Mouse (Mus musculus) liver, embryonic 13.5 days (tissue): ENCODE results near the gene Defa21. TPM values are rescaled to one million over a fixed set of nuclear protein-coding genes. Genes with fewer than 3 reads are reported as not detected.
"Not testable (repeated sequence)": the region's sequence is repeated elsewhere in the genome, so short reads cannot be mapped to it uniquely, and the experiment has no call there.

Source experiments
- ATAC-seq: fragments of 200-750 bp; cut with Nextera tagmentation; 2 replicates; pipeline ENCODE4 v1.8.0; 2017; ENCODE audit warnings: low read depth, mild to moderate bottlenecking, moderate number of reproducible peaks, moderate library complexity
- DNase-seq: peaks from one replicate; pipeline ENCODE4 v3.0.0; 2022
- H3K27ac ChIP-seq: fragments of 300-500 bp; sonication (generic); 2 replicates; pipeline ENCODE4 v1.5.1; 2015; ENCODE audit warnings: moderate library complexity, mild to moderate bottlenecking, inconsistent platforms
- H3K27me3 ChIP-seq: fragments of 300-500 bp; sonication (generic); 2 replicates; pipeline ENCODE4 v1.6.1; 2015; ENCODE audit warnings: mild to moderate bottlenecking, inconsistent platforms
- H3K36me3 ChIP-seq: fragments of 300-500 bp; sonication (generic); 2 replicates; pipeline ENCODE4 v1.6.1; 2015; ENCODE audit warnings: mild to moderate bottlenecking, inconsistent platforms
- H3K4me1 ChIP-seq: fragments of 300-500 bp; sonication (generic); replicated peaks from 2 replicates; pipeline ENCODE4 v1.6.1; 2015; ENCODE audit warnings: inconsistent platforms
- H3K4me2 ChIP-seq: fragments of 300-500 bp; sonication (generic); 2 replicates; pipeline ENCODE4 v1.6.1; 2015; ENCODE audit warnings: inconsistent platforms, mild to moderate bottlenecking, moderate library complexity
- H3K4me3 ChIP-seq: fragments of 300-500 bp; sonication (generic); replicated peaks from 2 replicates; pipeline ENCODE4 v1.5.1; 2015; ENCODE audit warnings: mild to moderate bottlenecking, inconsistent platforms
- H3K9ac ChIP-seq: fragments of 300-500 bp; sonication (generic); 2 replicates; pipeline ENCODE4 v1.6.1; 2015; ENCODE audit warnings: mild to moderate bottlenecking, inconsistent platforms
- H3K9me3 ChIP-seq: fragments of 300-500 bp; sonication (generic); replicated peaks from 2 replicates; pipeline ENCODE4 v1.6.1; 2016; ENCODE audit warnings: inconsistent platforms
- WGBS: fragments of 180-500 bp; shearing (Covaris S2); methylation state at CpG from one replicate; pipeline ENCODE4 v1.1.7; 2015; ENCODE audit not compliant: insufficient replicate concordance; 5-methylcytosine and 5-hydroxymethylcytosine counted together
- polyA plus RNA-seq: library from polyadenylated mRNA; unstranded; fragments of >200 nt; fragmentation: Nextera tagmentation; extraction: Ambion mirVana; gene quantifications from 2 replicates; pipeline ENCODE4 v1.2.1, GENCODE M21; 2015

Gene Defa21
- not detected in 2 replicates for polyA plus RNA-seq

DNA sequence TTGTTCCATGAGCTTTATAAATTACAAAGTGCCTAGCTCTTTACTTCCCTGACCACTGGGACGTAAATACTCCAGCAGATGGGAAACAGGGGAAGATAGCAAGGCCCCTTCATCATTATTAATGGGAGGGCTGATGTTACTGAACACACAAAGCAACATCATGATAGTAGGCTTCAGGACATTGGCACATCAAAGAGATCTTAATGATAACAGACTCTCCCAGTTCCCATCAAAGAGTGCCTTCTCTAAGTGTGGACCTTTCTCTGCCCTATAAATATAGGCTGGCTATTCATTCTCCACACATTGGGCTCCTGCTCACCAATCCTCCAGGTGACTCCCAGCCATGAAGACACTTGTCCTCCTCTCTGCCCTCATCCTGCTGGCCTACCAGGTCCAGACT is at the start of gene Defa21:
Gene Defa21 (plus strand): TSS at position 301 of the 400 bp plus-strand sequence.
- not testable (repeated sequence) for H3K27ac ChIP-seq, H3K4me2 ChIP-seq, H3K4me1 ChIP-seq, H3K4me3 ChIP-seq, H3K9ac ChIP-seq, H3K36me3 ChIP-seq, H3K27me3 ChIP-seq, ATAC-seq, DNase-seq, H3K9me3 ChIP-seq
- no CpG with 5 or more reads among the region's 1 CpGs for WGBS

- Histone ChIP-seq H3K4me1 (no peaks in the 10 kb centered on the region), H3K27ac (no peak overlapping the region), H3K9me3 (no peaks in the 10 kb centered on the region), H3K4me2 (no peak overlapping the region), H3K27me3 (no peaks in the 10 kb centered on the region), H3K4me3 (no peak overlapping the region), H3K9ac (no peak overlapping the region), H3K36me3 (no peaks in the 10 kb centered on the region)
- ATAC-seq (no peak), DNase-seq (no peak)
- 38% methylated on average over 1 of the region's 1 CpGs for WGBS
These were observed 45.5 kb upstream of the Defa21 start for GRCm38 (mm10) chr8:20979846-20980245.

- H3K27me3 ChIP-seq, H3K27ac ChIP-seq, H3K9me3 ChIP-seq, H3K4me1 ChIP-seq, DNase-seq, H3K9ac ChIP-seq, H3K4me3 ChIP-seq, H3K36me3 ChIP-seq, ATAC-seq, H3K4me2 ChIP-seq: not testable (repeated sequence)
These were observed 31.3 kb upstream of the Defa21 start for GRCm38 (mm10) chr8:20994042-20994441.

DNA sequence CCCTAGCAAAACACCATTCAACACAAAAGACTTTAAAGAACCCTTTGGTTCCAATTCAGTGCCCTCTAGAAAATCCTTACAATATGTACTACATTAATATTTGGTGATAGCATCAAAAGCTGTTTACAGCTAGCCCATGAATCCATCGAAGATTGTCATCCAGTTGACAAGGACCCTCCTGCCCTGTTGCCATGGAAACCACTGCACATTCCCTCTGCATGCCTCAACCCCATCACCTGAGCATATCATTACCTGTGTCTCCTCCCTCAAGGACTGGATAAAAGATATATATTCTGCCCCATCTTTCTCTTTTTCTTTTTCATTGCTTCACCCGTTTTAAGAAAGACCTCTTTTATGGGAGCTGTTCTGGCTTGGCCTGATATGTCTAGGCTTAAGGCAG is 28.6 kb upstream of the Defa21 start:
- no peaks in the 10 kb centered on the region for H3K36me3 ChIP-seq
- 50% methylated on average over 2 of the region's 2 CpGs for WGBS
- H3K9ac ChIP-seq: no peak overlapping the region
- H3K4me2 ChIP-seq: no peak overlapping the region
- no peaks in the 10 kb centered on the region for H3K9me3 ChIP-seq
- DNase-seq (no peak), ATAC-seq (no peak)
- no peaks in the 10 kb centered on the region for H3K4me1 ChIP-seq
- H3K4me3 ChIP-seq: no peak overlapping the region
- no peak overlapping the region for H3K27ac ChIP-seq
- no peaks in the 10 kb centered on the region for H3K27me3 ChIP-seq

DNA sequence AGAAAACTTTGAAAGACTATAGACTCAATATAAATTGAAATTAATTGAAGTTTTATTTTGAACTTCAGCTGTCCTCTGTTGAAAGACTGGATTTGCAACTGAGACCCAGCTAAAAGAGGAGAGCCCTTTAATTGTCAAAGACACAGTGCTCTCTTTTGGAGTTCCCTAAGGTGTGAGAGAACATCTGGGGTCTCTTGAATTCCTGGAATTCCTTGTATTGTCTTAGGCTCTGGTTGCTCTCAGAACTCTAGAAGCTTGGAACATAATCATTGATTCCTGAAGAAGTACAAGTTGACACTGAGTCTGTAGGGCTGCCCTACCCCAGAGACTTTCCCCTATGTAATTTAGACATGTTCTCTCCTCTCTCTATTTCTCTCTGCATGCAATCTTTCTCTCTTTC is 28.1 kb upstream of the Defa21 start:
- H3K36me3 ChIP-seq: no peaks in the 10 kb centered on the region
- no peak overlapping the region for H3K27ac ChIP-seq
- no peak overlapping the region for H3K4me2 ChIP-seq
- H3K27me3 ChIP-seq: no peaks in the 10 kb centered on the region
- DNase-seq (no peak), ATAC-seq (no peak)
- H3K9ac ChIP-seq: no peak overlapping the region
- no peaks in the 10 kb centered on the region for H3K9me3 ChIP-seq
- no peak overlapping the region for H3K4me3 ChIP-seq
- no peaks in the 10 kb centered on the region for H3K4me1 ChIP-seq

- Histone ChIP-seq H3K9me3 (peaks cover 3% of the 10 kb centered on the region; the same call in 1 of the 2 replicates), H3K4me1 (no peaks in the 10 kb centered on the region), H3K27ac (no peak overlapping the region), H3K4me3 (no peak overlapping the region), H3K9ac (no peak overlapping the region), H3K36me3 (no peaks in the 10 kb centered on the region), H3K4me2 (no peak overlapping the region), H3K27me3 (no peaks in the 10 kb centered on the region)
- DNase-seq (no peak), ATAC-seq (no peak)
- WGBS: 44% methylated on average over 8 of the region's 8 CpGs
These were observed 24.2 kb upstream of the Defa21 start for GRCm38 (mm10) chr8:21001171-21001570.

DNA sequence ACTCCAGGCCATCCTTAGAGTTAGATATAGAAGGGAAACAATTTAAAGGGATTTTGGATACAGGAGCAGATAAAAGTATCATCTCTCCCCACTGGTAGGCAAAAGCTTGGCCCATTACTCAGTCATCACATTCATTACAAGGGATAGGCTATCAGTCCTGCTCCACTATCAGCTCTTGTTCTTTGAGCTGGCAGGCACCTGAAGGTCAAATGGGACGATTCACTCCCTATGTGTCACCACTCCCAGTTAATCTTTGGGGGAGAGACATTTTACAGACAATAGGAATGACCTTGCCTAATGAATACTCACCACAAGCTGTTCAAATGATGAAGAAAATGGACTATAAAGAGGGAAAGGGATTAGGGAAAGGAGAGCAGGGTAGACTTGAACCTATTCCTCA is 18.5 kb upstream of the Defa21 start:
- Histone ChIP-seq H3K4me2 (no peak overlapping the region), H3K9me3 (peaks cover 7% of the 10 kb centered on the region; the same call in 1 of the 2 replicates), H3K4me3 (no peak overlapping the region), H3K4me1 (no peaks in the 10 kb centered on the region), H3K36me3 (no peaks in the 10 kb centered on the region), H3K27me3 (no peaks in the 10 kb centered on the region), H3K27ac (no peak overlapping the region), H3K9ac (no peak overlapping the region)
- DNase-seq (no peak), ATAC-seq (no peak)
- 24% methylated on average over 1 of the region's 1 CpGs for WGBS

GRCm38 (mm10) chr8:21008578-21008977 is 16.8 kb upstream of the Defa21 start:
- not testable (repeated sequence) for H3K36me3 ChIP-seq, ATAC-seq, H3K27me3 ChIP-seq, H3K9ac ChIP-seq, DNase-seq, H3K27ac ChIP-seq, H3K4me3 ChIP-seq, H3K4me2 ChIP-seq, H3K4me1 ChIP-seq
- 34% methylated on average over 6 of the region's 6 CpGs for WGBS
- H3K9me3 ChIP-seq: peaks cover 11% of the 10 kb centered on the region; the same call in 1 of the 2 replicates

DNA sequence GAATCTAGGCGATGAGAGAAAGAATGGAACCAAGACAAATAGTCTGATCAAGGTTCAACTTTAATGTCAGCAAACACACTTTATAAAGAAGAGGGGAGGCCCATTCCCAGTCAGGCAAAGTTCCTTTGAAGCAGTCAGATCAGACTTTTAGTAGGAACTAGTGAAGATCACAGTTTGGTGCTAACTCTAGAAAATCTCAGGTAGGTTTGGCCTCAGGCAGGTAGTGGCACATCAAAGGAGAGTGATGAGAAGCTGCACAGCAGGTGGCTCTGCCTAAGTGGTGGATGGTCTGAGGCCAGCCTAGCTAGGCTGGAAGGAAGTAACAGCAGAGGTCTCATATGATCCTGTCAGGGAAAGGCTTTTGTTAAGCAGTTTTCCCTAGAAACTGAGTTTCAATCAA is 14.8 kb upstream of the Defa21 start:
- not testable (repeated sequence) for ATAC-seq
- 48% methylated on average over 1 of the region's 1 CpGs for WGBS

GRCm38 (mm10) chr8:21054747-21055146 is 29.4 kb downstream of the Defa21 start, which contains the start of gene Defa23:
Defa23 (plus strand) TSS chr8:21055047.
- H3K36me3 ChIP-seq, H3K9ac ChIP-seq, H3K4me3 ChIP-seq, H3K27ac ChIP-seq, DNase-seq, H3K9me3 ChIP-seq, H3K27me3 ChIP-seq, H3K4me1 ChIP-seq, H3K4me2 ChIP-seq, ATAC-seq: not testable (repeated sequence)
- WGBS: no CpG with 5 or more reads among the region's 1 CpGs

More for the DNA sequence above, 14.8 kb upstream of the Defa21 start:
- not testable (repeated sequence) for H3K4me1 ChIP-seq, H3K27me3 ChIP-seq, H3K4me3 ChIP-seq, H3K9ac ChIP-seq, DNase-seq, H3K4me2 ChIP-seq, H3K36me3 ChIP-seq, H3K27ac ChIP-seq
- peaks cover 11% of the 10 kb centered on the region; the same call in 1 of the 2 replicates for H3K9me3 ChIP-seq

- H3K9ac ChIP-seq, ATAC-seq, H3K36me3 ChIP-seq, H3K4me1 ChIP-seq, H3K27me3 ChIP-seq, H3K4me2 ChIP-seq, H3K27ac ChIP-seq, H3K4me3 ChIP-seq, DNase-seq, H3K9me3 ChIP-seq: not testable (repeated sequence)
- 40% methylated on average over 1 of the region's 1 CpGs for WGBS
These were observed 39.4 kb downstream of the Defa21 start, which contains the start of gene Defa35 for GRCm38 (mm10) chr8:21064738-21065137. Defa35 (plus strand) TSS chr8:21065038.
